Mouse (Mus musculus): Measurements from ENCODE around the gene Tmem108.

DNA sequence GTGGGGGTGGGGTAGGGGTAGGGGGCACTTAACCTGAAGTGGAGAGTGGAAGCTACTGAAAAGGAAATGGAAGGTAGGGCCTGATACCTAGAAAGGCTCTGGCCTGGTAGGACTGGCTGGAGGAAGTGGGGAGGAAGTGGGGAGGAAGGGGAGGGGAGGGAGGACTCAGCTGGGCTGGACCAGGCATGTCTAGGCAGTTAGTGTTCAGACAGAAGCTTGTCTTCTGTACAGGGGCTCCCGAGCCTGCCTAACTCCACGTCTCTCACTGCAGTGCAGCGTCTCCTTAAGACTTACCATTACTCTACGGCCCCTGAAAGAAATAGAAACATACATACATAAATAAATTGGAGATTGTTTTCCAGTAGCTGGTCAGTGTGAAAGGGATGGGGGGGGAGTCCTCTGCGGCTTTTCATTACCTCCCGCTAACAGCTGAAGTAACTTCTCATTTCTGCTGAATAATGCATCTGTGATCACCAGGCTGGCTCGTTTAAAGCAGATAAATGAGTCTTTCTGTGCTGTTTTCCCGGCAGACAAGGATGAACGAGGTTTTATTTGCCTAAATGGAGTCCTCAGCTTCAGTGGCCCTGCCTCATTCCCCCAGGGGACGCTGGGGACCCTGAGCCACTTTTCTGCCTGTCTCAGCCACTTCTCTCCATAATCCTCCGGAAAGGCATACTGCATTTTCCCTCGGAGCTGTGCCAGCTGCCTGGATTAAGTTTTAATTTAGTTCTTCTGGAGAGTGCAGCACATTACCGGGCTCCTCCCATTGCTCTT is 287.5 kb downstream of the Tmem108 start:
- TF ChIP-seq CTCF (IDR thresholded peaks at IDR 0.05; ENCODE audit: low read depth) (no peak), EP300 (IDR thresholded peaks at IDR 0.05; ENCODE audit: low read depth) (no peak)

Measured in heart, postnatal 0 days (tissue).